Mouse (Mus musculus) midbrain, embryonic 16.5 days (tissue): ENCODE measurements at regions not wholly inside any gene's neighbourhood (a gene's known extent, or its start where the extent isn't known, plus 50 kb on each side); places are given as distances from the start of the nearest gene placed in this dataset.
A peak's percentile ranks its signal among the peaks of the same experiment; 100 is the strongest.

Experiments used
- ATAC-seq: fragments of 200-750 bp; cut with Nextera tagmentation; 2 replicates; pipeline ENCODE4 v1.8.0; 2017; ENCODE audit warnings: moderate TSS enrichment
- H3K27ac ChIP-seq: fragments of 300-500 bp; sonication (generic); 2 replicates; pipeline ENCODE4 v1.5.1; 2014; ENCODE audit warnings: mild to moderate bottlenecking, low read length, mixed read lengths
- H3K27me3 ChIP-seq: fragments of 300-500 bp; sonication (generic); 2 replicates; pipeline ENCODE4 v1.6.1; 2014; ENCODE audit warnings: low read depth, low read length, mixed read lengths; ENCODE audit not compliant: control insufficient read depth, insufficient read depth
- H3K36me3 ChIP-seq: fragments of 300-500 bp; sonication (generic); 2 replicates; pipeline ENCODE4 v1.6.1; 2014; ENCODE audit warnings: mild to moderate bottlenecking, low read length, moderate library complexity, mixed read lengths; ENCODE audit not compliant: control insufficient read depth, insufficient read depth
- H3K4me1 ChIP-seq: fragments of 300-500 bp; sonication (generic); 2 replicates; pipeline ENCODE4 v1.6.1; 2014; ENCODE audit warnings: mild to moderate bottlenecking, low read length, mixed read lengths; ENCODE audit not compliant: control insufficient read depth, insufficient read depth
- H3K4me2 ChIP-seq: fragments of 300-500 bp; sonication (generic); 2 replicates; pipeline ENCODE4 v1.6.1; 2014; ENCODE audit warnings: mild to moderate bottlenecking, low read length, mixed read lengths
- H3K4me3 ChIP-seq: fragments of 300-500 bp; sonication (generic); 2 replicates; pipeline ENCODE4 v1.5.1; 2014; ENCODE audit warnings: low read depth, mild to moderate bottlenecking, low read length, moderate library complexity, mixed read lengths
- H3K9ac ChIP-seq: fragments of 300-500 bp; sonication (generic); 2 replicates; pipeline ENCODE4 v1.6.1; 2014; ENCODE audit warnings: low read depth, low read length, mixed read lengths
- H3K9me3 ChIP-seq: fragments of 300-500 bp; sonication (generic); replicated peaks from 2 replicates; pipeline ENCODE4 v1.6.1; 2014; ENCODE audit warnings: mild to moderate bottlenecking, low read length, mixed read lengths; ENCODE audit not compliant: control insufficient read depth, poor library complexity, severe bottlenecking
- WGBS: fragments of 180-500 bp; shearing (Covaris S2); extraction: QIAGEN DNeasy Blood & Tissue Kit; methylation state at CpG from one replicate; pipeline ENCODE4 v1.1.7; 2014; 5-methylcytosine and 5-hydroxymethylcytosine counted together

GRCm38 (mm10) chr4:90943687-90944385 is 456.7 kb downstream of the Elavl2 start:
- H3K36me3 ChIP-seq = no peaks in the 10 kb centered on the region
- no peaks in the 10 kb centered on the region for H3K27me3 ChIP-seq
- H3K9ac ChIP-seq = no peak overlapping the region
- H3K27ac ChIP-seq = no peak overlapping the region
- 49% methylated on average over 4 of the region's 4 CpGs for WGBS
- no peaks in the 10 kb centered on the region for H3K9me3 ChIP-seq
- ATAC-seq = no peak
- H3K4me1 ChIP-seq = no peaks in the 10 kb centered on the region
- no peak overlapping the region for H3K4me3 ChIP-seq
- no peak overlapping the region for H3K4me2 ChIP-seq

GRCm38 (mm10) chr4:90917312-90918107 is 483.1 kb downstream of the Elavl2 start:
- H3K36me3 ChIP-seq = no peaks in the 10 kb centered on the region
- no peaks in the 10 kb centered on the region for H3K27me3 ChIP-seq
- no peak overlapping the region for H3K27ac ChIP-seq
- H3K9me3 ChIP-seq = no peaks in the 10 kb centered on the region
- H3K4me2 ChIP-seq = no peak overlapping the region
- 91% methylated on average over 6 of the region's 6 CpGs for WGBS
- H3K4me3 ChIP-seq = no peak overlapping the region
- ATAC-seq = no peak
- H3K4me1 ChIP-seq = no peaks in the 10 kb centered on the region
- H3K9ac ChIP-seq = no peak overlapping the region

GRCm38 (mm10) chr4:90906311-90906710 is 494.3 kb downstream of the Elavl2 start:
- 92% methylated on average over 1 of the region's 1 CpGs for WGBS
- no peak for ATAC-seq

GRCm38 (mm10) chr4:90868209-90868608 is 532.4 kb downstream of the Elavl2 start:
- no peak overlapping the region for H3K4me2 ChIP-seq
- no peaks in the 10 kb centered on the region for H3K36me3 ChIP-seq
- H3K4me3 ChIP-seq = no peak overlapping the region
- 55% methylated on average over 7 of the region's 7 CpGs for WGBS
- no peak for ATAC-seq
- no peaks in the 10 kb centered on the region for H3K9me3 ChIP-seq
- no peaks in the 10 kb centered on the region for H3K4me1 ChIP-seq
- no peak overlapping the region for H3K27ac ChIP-seq
- H3K27me3 ChIP-seq = no peaks in the 10 kb centered on the region
- H3K9ac ChIP-seq = no peak overlapping the region

More at GRCm38 (mm10) chr4:90906311-90906710, 494.3 kb downstream of the Elavl2 start:
- Histone ChIP-seq H3K4me3 (no peak overlapping the region), H3K9ac (no peak overlapping the region), H3K27ac (no peak overlapping the region), H3K4me1 (no peaks in the 10 kb centered on the region), H3K4me2 (no peak overlapping the region), H3K9me3 (no peaks in the 10 kb centered on the region), H3K36me3 (no peaks in the 10 kb centered on the region), H3K27me3 (no peaks in the 10 kb centered on the region)

- no peaks in the 10 kb centered on the region for H3K27me3 ChIP-seq
- 41% methylated on average over 2 of the region's 2 CpGs for WGBS
- no peak for ATAC-seq
Measured at GRCm38 (mm10) chr4:90860854-90861253, 539.7 kb downstream of the Elavl2 start.

GRCm38 (mm10) chr4:90839804-90840203 is 560.8 kb downstream of the Elavl2 start:
- no peaks in the 10 kb centered on the region for H3K9me3 ChIP-seq
- H3K4me1 ChIP-seq = no peaks in the 10 kb centered on the region
- 13% methylated on average over 3 of the region's 3 CpGs for WGBS
- no peak for ATAC-seq
- H3K4me2 ChIP-seq = no peak overlapping the region
- H3K27ac ChIP-seq = no peak overlapping the region
- no peak overlapping the region for H3K4me3 ChIP-seq
- H3K36me3 ChIP-seq = no peaks in the 10 kb centered on the region
- no peak overlapping the region for H3K9ac ChIP-seq
- no peaks in the 10 kb centered on the region for H3K27me3 ChIP-seq

More at GRCm38 (mm10) chr4:90860854-90861253, 539.7 kb downstream of the Elavl2 start:
- Histone ChIP-seq H3K4me3 (no peak overlapping the region), H3K36me3 (no peaks in the 10 kb centered on the region), H3K4me1 (no peaks in the 10 kb centered on the region), H3K9me3 (no peaks in the 10 kb centered on the region), H3K27ac (no peak overlapping the region), H3K4me2 (no peak overlapping the region), H3K9ac (no peak overlapping the region)

- H3K27me3 ChIP-seq = no peaks in the 10 kb centered on the region
- ATAC-seq = peak; percentile 77
- H3K4me3 ChIP-seq = no peak overlapping the region
- no peaks in the 10 kb centered on the region for H3K4me1 ChIP-seq
- 45% methylated on average over 1 of the region's 1 CpGs for WGBS
- no peak overlapping the region for H3K9ac ChIP-seq
- H3K27ac ChIP-seq = no peak overlapping the region
- H3K9me3 ChIP-seq = no peaks in the 10 kb centered on the region
- H3K36me3 ChIP-seq = no peaks in the 10 kb centered on the region
- H3K4me2 ChIP-seq = no peak overlapping the region
Measured at GRCm38 (mm10) chr4:90799078-90799477, 580.5 kb downstream of the Zfp352 start.

- WGBS = 52% methylated on average over 3 of the region's 3 CpGs
- Histone ChIP-seq H3K36me3 (no peaks in the 10 kb centered on the region), H3K4me1 (no peaks in the 10 kb centered on the region), H3K9me3 (no peaks in the 10 kb centered on the region), H3K9ac (no peak overlapping the region), H3K27ac (no peak overlapping the region), H3K27me3 (no peaks in the 10 kb centered on the region), H3K4me2 (no peak overlapping the region), H3K4me3 (no peak overlapping the region)
- ATAC-seq = peak; percentile 51
Measured at GRCm38 (mm10) chr4:90798637-90799036, 580.0 kb downstream of the Zfp352 start.

- no peaks in the 10 kb centered on the region for H3K4me1 ChIP-seq
- H3K4me2 ChIP-seq = no peak overlapping the region
- no peaks in the 10 kb centered on the region for H3K9me3 ChIP-seq
- H3K27ac ChIP-seq = no peak overlapping the region
- no peaks in the 10 kb centered on the region for H3K36me3 ChIP-seq
- no peak overlapping the region for H3K9ac ChIP-seq
- 52% methylated on average over 8 of the region's 8 CpGs for WGBS
- H3K4me3 ChIP-seq = no peak overlapping the region
- ATAC-seq = no peak
- H3K27me3 ChIP-seq = no peaks in the 10 kb centered on the region
Measured at GRCm38 (mm10) chr4:90797472-90797871, 578.9 kb downstream of the Zfp352 start.
